Mouse (Mus musculus): ENCODE data around the gene Reln.

GRCm38 (mm10) chr5:21896586-21896985 lies 447.9 kb downstream of the Reln start:
- TF ChIP-seq CTCF (IDR thresholded peaks at IDR 0.05; ENCODE audit: low read depth, low read length) (no peak), POLR2A (IDR thresholded peaks at IDR 0.05; ENCODE audit: extremely low read depth, insufficient read depth, low read length) (no peak)

All from liver, adult 2 months (tissue).